Mouse (Mus musculus): Measurements from ENCODE around the gene Cel.

- no peak for TF ChIP-seq ELF1 (IDR thresholded peaks at IDR 0.05; ENCODE audit: low read depth, low read length)
- TF ChIP-seq MAFK (IDR thresholded peaks at IDR 0.05; ENCODE audit: borderline replicate concordance, low read depth, low read length) = no peak
- no peak for TF ChIP-seq CTCF (IDR thresholded peaks at IDR 0.05 in 2 of 3, conservative IDR thresholded peaks at IDR 0.05 in 1 of 3; ENCODE audit: control insufficient read depth in 1 of 3, insufficient read depth in 1 of 3, low read depth in 2 of 3, low read length in 3 of 3, poor library complexity in 1 of 3, severe bottlenecking in 1 of 3)
- TF ChIP-seq UBTF (IDR thresholded peaks at IDR 0.05; ENCODE audit: borderline replicate concordance, insufficient read depth, low read depth, low read length) = no peak
- TF ChIP-seq GATA1 (IDR thresholded peaks at IDR 0.05; ENCODE audit: low read depth, low read length) = no peak
- no peak for TF ChIP-seq EP300 (IDR thresholded peaks at IDR 0.05; ENCODE audit: low read depth in 1 of 2, low read length in 2 of 2)
- no peak for TF ChIP-seq SMC3 (IDR thresholded peaks at IDR 0.05; ENCODE audit: low read depth, low read length)
- no peak for TF ChIP-seq POLR2A (IDR thresholded peaks at IDR 0.05; ENCODE audit: control insufficient read depth in 1 of 2, insufficient read depth in 1 of 2, low read depth in 1 of 2, low read length in 2 of 2, poor library complexity in 1 of 2)
- no peak for TF ChIP-seq E2F4 (IDR thresholded peaks at IDR 0.05; ENCODE audit: borderline replicate concordance, low read depth, low read length)
- TF ChIP-seq RCOR1 (IDR thresholded peaks at IDR 0.05; ENCODE audit: low read depth, low read length) = no peak
- no peak for TF ChIP-seq ZNF384 (IDR thresholded peaks at IDR 0.05; ENCODE audit: low read depth, low read length)
- TF ChIP-seq KAT2A (conservative IDR thresholded peaks at IDR 0.05; ENCODE audit: low read depth, low read length) = no peak
These were observed 10.9 kb downstream of the Cel start for GRCm38 (mm10) chr2:28552301-28552700.
